Mouse (Mus musculus) spleen, postnatal 36 days (tissue): ENCODE data around the gene Gm4985.
"Not testable (repeated sequence)": the region's sequence is repeated elsewhere in the genome, so short reads cannot be mapped to it uniquely, and the experiment has no call there.

ENCODE experiments used
- DNase-seq, 2 experiments: peaks; one replicate each; pipeline ENCODE4 v3.0.0; 2022; ENCODE audit warnings: low spot score in 2 of 2, mixed read lengths in 1 of 2

Gene Gm4985

GRCm38 (mm10) chrX:23958834-23959233 is at the start of gene Gm4985:
Gm4985 (minus strand) TSS chrX:23958934.
- DNase-seq = not testable (repeated sequence)

- no peak for DNase-seq
These were observed 4.6 kb downstream of the Gm4985 start for GRCm38 (mm10) chrX:23954161-23954560.
